Mouse (Mus musculus): ENCODE measurements around the gene Lefty1.
A peak's percentile ranks its signal among the peaks of the same experiment; 100 is the strongest.
"Not testable (repeated sequence)": the region's sequence is repeated elsewhere in the genome, so short reads cannot be mapped to it uniquely, and the experiment has no call there.

Gene Lefty1

GRCm38 (mm10) chr1:180934467-180935419 lies at the start of gene Lefty1:
TSS of gene Lefty1 (plus strand) at chr1:180935022.
- DNase-seq = no peak

- no peak for DNase-seq
Observed at GRCm38 (mm10) chr1:180888556-180889042, 46.2 kb upstream of the Lefty1 start.

- DNase-seq = no peak
Observed at GRCm38 (mm10) chr1:180889172-180889571, 45.6 kb upstream of the Lefty1 start.

- no peak for DNase-seq
Observed at GRCm38 (mm10) chr1:180889841-180890240, 45.0 kb upstream of the Lefty1 start.

GRCm38 (mm10) chr1:180892808-180893207 lies 42.0 kb upstream of the Lefty1 start, which contains the start of gene Lefty2:
TSS of gene Lefty2 (plus strand) at chr1:180893108.
- no peak for DNase-seq

- not testable (repeated sequence) for DNase-seq
Observed at GRCm38 (mm10) chr1:180894088-180894987, 40.5 kb upstream of the Lefty1 start.

GRCm38 (mm10) chr1:180901107-180901506 lies 33.7 kb upstream of the Lefty1 start:
- DNase-seq = peak; percentile 36 to 52

- no peak for DNase-seq
Observed at GRCm38 (mm10) chr1:180902915-180903314, 31.9 kb upstream of the Lefty1 start.

GRCm38 (mm10) chr1:180903666-180904038 lies 31.2 kb upstream of the Lefty1 start:
- no peak for DNase-seq

GRCm38 (mm10) chr1:180904039-180904814 lies 30.6 kb upstream of the Lefty1 start, which contains the start of gene Pycr2:
TSS of gene Pycr2 (plus strand) at chr1:180904293.
- DNase-seq = peak; percentile 94

- no peak for DNase-seq
Observed at GRCm38 (mm10) chr1:180904815-180905080, 30.1 kb upstream of the Lefty1 start.

- no peak for DNase-seq
Observed at GRCm38 (mm10) chr1:180905307-180905706, 29.5 kb upstream of the Lefty1 start.

- no peak for DNase-seq
Observed at GRCm38 (mm10) chr1:180905876-180906275, 28.9 kb upstream of the Lefty1 start.

GRCm38 (mm10) chr1:180906461-180907147 lies 28.2 kb upstream of the Lefty1 start:
- DNase-seq = no peak

GRCm38 (mm10) chr1:180911138-180911537 lies 23.7 kb upstream of the Lefty1 start:
- DNase-seq = no peak

- DNase-seq = no peak
Observed at GRCm38 (mm10) chr1:180911653-180912287, 23.1 kb upstream of the Lefty1 start.

GRCm38 (mm10) chr1:180912792-180913191 lies 22.0 kb upstream of the Lefty1 start:
- DNase-seq = no peak

GRCm38 (mm10) chr1:180913797-180914196 lies 21.0 kb upstream of the Lefty1 start:
- no peak for DNase-seq

- no peak for DNase-seq
Observed at GRCm38 (mm10) chr1:180916425-180916824, 18.4 kb upstream of the Lefty1 start.

- no peak for DNase-seq
Observed at GRCm38 (mm10) chr1:180917053-180917452, 17.8 kb upstream of the Lefty1 start.

- no peak for DNase-seq
Observed at GRCm38 (mm10) chr1:180919686-180920085, 15.1 kb upstream of the Lefty1 start.
